Mouse (Mus musculus) ovary, postnatal 10 days (tissue): ENCODE data around the gene Mecom.

Experiments
- DNase-seq: peaks from one replicate; pipeline ENCODE4 v3.0.0; 2022; ENCODE audit warnings: low spot score

Mecom gene

GRCm38 (mm10) chr3:30014962-30015660, 532.7 kb downstream of the Mecom start:
- no peak for DNase-seq

- no peak for DNase-seq
These were observed 533.5 kb downstream of the Mecom start for GRCm38 (mm10) chr3:30014279-30014678.

DNA sequence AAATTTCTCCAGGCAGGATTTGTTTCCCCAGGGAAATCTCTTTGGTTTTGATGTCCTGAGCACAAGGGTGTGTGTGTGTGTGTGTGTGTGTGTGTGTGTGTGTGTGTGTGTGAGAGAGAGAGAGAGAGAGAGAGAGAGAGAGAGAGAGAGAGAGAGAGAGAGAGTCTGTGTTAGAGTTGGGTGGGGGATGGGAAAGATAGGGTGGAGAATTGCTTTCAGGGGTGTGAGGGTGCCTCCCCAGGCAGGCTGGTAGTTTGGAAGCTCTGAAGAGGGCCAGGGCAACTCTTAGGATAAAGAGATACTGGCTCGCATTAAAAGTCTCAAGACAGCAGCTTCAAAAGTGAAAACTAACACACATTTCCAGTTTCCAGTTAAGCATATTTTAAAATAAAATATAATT, 534.4 kb downstream of the Mecom start:
- DNase-seq, result no peak

GRCm38 (mm10) chr3:30012666-30013365, 535.0 kb downstream of the Mecom start:
- no peak for DNase-seq

- DNase-seq, result no peak
These were observed 535.7 kb downstream of the Mecom start for GRCm38 (mm10) chr3:30012150-30012549.

DNA sequence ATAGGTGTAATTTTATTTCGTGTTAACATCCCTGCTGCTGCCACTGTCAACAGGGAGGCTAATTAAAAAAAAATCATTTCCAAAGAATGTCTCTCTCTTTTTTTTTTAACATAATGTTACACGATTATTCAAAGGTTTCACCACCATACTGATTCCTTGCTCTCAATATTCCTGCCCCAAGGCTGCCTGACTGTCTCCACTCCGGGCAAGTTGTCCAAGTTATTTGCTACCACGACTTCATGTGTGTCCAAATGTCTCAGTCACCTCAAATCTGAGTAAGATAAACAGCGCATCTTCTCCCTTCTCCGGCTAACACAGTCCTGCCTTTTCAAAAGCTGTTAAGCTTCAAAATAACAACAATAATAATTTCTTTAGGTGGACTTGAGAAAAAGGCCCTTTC, 536.1 kb downstream of the Mecom start:
- DNase-seq, result no peak

DNA sequence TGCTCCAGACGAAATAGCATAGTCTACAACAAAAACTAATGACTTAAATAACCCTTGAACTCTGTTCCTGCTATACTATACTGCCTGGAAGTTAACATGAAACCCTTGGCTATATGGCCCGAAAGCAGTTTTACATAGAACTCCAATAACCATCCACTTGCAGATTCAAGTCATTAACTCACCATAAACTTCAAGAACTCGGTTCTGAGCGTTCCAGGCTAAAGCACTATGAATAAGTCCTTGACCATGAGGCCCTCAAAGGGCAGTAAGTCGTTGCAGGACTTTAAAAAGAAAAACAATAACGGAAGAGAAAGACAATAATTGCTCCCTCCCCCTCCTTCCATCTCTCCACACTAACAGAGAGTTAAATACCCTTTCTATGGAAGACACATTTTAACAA, 536.9 kb downstream of the Mecom start:
- no peak for DNase-seq

- DNase-seq, result no peak
These were observed 538.2 kb downstream of the Mecom start for GRCm38 (mm10) chr3:30009596-30009995.

DNA sequence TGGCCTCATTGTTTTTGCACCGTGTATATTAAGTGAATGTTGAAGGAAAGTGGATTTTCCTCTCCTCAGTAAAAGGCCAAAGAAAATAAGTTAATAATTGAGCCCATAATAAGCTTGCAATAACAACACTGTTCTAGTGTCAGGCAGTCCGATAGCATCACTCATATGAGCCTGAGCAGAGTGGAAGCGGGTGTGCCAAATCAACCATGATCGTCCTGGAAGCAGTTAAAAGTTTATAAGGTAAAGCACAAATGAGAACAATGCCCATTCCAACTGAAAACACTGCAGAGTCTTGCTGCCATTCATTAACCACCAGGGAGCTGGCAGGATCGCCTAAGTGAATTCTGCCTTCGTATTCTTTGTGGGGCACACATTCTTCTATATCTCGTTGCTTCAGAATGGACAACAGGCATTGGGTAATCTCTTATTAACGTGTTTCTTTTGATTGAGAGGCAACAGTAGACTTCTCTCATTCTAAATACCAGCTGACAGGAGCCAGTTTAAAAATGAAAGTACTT, 542.9 kb downstream of the Mecom start:
- no peak for DNase-seq

DNA sequence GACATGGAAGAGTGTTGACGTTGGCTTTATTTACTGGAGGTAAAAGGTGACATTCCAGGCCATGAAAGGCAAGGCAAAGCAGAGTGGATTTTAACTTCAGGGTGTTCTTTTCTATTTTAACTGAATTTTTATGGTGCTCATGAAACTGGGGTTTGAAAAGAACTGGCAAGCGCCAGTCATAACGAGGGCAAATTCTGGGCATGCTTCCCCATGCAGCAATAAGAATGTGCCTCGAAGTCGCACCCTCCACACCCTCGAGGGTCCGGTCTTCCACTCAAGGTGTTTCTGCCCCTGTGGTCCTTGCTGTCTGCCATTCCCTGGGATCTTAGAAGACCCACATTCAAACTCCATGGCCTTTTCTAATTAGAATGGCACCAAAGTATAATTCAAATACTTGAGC, 547.5 kb downstream of the Mecom start:
- DNase-seq, result no peak

DNA sequence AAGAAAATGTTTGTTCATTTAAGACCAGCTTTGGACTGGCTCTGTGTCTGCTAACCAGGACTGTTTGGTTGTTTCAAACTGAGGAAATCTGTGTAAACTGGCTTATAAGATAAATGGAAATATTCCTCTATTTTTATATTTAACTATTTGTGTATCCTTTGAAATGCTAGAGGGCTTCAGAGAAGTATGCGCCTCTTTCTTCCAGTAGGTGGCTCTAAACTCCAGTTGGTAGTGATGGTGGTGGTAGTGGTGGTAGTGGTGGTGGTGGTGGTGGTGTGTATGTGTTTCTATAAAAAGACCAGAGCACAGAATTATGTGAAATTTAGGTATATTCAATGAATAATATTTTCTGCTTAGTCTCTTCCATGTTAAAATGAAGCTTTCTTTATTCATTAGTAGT, 548.8 kb downstream of the Mecom start:
- DNase-seq, result no peak

GRCm38 (mm10) chr3:29997068-29997467, 550.7 kb downstream of the Mecom start:
- DNase-seq, result no peak

- no peak for DNase-seq
These were observed 554.5 kb downstream of the Mecom start for GRCm38 (mm10) chr3:29993346-29993745.

DNA sequence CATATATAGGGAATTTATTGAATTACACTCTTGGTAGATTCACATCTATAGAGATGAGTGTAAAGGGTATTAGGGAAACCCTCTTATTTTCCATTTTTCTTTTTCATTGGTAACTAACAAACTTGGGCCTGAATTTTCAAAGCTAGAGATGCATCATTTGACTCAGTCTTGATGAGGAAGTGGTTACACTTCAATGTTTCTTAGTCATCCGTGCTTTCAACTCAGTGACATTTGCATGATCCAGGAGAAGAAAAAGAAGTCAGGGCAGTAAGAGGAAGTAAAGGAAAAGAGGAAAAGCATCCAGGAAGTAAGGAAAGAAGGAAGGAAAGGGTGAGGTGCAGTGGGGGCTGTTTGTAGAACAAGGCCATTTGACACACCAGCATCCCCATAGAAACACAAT, 556.3 kb downstream of the Mecom start:
- DNase-seq, result no peak

DNA sequence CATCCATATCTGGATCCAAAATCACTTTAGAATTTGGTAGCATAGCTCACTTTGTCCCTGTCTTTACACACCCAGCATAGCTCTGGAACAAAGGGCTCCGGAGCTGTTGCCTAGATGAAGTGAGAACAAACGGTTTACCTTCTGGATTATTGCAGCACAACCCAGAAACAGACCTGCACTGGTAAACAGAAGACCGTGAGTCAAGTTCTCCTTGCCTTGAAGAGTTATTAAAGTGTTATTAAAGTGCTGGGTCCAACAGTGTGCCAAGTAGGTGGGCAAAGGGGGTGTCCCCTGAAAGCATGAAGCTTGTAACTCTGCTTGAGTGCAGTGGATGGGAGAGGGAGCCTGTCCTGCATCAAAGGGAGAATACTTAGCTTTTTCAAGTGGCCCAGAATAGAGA, 563.4 kb downstream of the Mecom start:
- no peak for DNase-seq

- no peak for DNase-seq
These were observed 566.4 kb downstream of the Mecom start for GRCm38 (mm10) chr3:29981259-29981910.

DNA sequence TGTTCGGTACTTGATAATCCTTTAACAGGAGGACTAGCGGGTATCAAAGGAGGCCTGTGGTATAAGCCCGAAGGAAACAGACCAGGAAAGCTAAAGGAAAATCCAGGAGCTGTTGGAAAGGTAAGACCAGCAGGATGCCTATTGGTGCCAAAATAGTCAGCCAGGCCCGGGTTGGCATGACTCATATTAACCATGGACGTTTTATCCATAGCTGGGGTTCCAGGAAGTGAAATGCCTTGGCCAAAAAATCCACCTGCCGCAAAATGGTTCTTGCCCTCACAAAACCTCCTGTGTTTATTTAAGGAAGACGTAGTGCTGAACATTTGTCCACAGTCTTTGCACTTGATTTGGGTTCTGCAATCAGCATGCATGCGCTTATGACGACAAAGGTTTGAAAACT, 567.3 kb downstream of the Mecom start:
- no peak for DNase-seq

DNA sequence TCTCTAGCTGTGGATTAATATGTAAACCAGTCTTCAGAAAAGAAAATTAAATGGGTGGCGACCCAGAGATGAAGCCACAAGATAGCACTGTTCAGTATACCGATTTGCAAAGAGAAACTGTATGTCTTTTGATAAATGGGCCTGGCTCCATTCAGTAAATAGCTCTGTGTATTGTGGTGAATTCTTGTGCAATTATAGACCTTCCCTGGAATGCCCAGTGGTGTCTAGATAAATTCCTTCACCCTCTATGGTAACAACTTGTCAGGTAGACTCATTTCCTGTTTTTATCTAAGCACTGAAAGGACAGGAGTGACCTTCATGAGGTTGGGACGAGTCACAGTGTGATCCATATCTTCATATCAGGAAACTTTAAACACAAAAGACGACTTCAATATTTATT, 571.2 kb downstream of the Mecom start:
- DNase-seq, result no peak

GRCm38 (mm10) chr3:29968433-29968949, 579.3 kb downstream of the Mecom start:
- DNase-seq, result no peak

DNA sequence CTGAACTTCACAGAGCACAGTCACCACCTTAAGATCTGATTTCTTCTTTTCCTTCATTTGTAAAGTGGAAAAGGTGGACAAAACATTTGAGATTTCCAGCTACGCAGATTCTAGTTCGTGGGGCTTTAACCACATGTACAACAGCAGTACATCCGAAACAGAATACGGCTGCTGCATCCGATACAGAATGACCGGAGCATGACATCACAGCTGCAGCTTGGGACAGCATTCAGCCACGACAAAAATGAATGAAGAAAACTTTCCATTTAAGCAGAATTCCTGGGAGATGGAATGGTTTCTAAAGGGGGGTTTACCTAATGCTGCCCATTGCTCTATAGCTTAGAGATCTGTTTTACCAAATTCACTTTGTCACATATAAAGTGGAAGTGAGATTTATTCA, 583.9 kb downstream of the Mecom start:
- no peak for DNase-seq

GRCm38 (mm10) chr3:29963447-29963846, 584.4 kb downstream of the Mecom start:
- DNase-seq, result no peak

GRCm38 (mm10) chr3:29959051-29959450, 588.8 kb downstream of the Mecom start:
- DNase-seq, result no peak
